Mouse (Mus musculus) adrenal gland, postnatal 25 days (tissue): ENCODE data around the gene Gm11146. TPM values are rescaled to one million over a fixed set of nuclear protein-coding genes. Genes with fewer than 3 reads are reported as not detected.

Experiments used
- DNase-seq: peaks from one replicate; pipeline ENCODE4 v3.0.0; 2021; ENCODE audit warnings: mixed read lengths
- long read RNA-seq: library from polyadenylated mRNA; stranded (forward); transcript quantifications from one replicate; pipeline ENCODE4 v2.0.0, GENCODE M21; 2021
- total RNA-seq: library from RNA; stranded (reverse); gene quantifications from 2 replicates; pipeline ENCODE4 v1.2.3, GENCODE M21; 2021

Gm11146 gene
- total RNA-seq: not detected in 2 replicates
- long read RNA-seq: 0 reads

DNA sequence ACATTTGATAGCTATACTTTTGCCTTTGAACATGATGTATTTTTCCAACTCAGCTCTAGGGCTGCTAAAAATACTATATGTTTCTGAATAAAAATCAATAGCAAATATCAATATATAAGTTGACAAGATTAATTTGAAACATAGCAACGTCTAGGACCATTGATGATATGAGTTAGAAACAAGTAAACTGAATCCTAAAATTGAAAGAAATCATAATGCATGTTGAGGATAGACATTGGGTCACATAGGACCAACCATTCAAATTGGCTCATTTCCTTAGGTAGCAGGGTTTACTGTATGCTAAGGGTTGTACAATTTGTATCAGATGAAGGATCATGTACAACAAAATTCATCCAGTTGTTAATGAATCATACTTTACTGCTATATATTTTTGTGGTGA, at the start of gene Gm11146:
Gene Gm11146 (minus strand): TSS at position 101 of the 400 bp plus-strand sequence.
- DNase-seq: no peak

DNA sequence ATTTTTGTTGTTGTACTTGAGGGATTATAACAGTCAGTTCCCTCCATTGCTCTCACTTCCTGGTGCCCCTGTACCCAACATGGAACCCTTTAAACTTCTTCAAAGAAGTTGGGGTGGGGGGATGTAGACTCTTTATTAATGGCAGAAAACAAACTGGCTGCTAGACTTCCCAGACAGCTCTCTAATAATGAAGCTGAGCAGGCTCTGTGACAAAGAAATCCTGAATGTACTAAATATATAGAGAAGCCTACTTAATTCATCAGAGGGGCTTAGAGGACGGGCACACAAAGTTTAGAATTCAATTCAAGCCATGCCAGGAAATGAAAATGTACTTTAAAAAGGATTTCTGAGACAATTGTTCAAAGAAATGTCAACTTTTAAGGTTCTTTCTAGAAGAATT, 48.7 kb upstream of the Gm11146 start:
- DNase-seq: no peak

- no peak for DNase-seq
These were observed 47.1 kb upstream of the Gm11146 start for GRCm38 (mm10) chr16:77649006-77649405.

- no peak for DNase-seq
These were observed 46.3 kb upstream of the Gm11146 start for GRCm38 (mm10) chr16:77648181-77648580.

DNA sequence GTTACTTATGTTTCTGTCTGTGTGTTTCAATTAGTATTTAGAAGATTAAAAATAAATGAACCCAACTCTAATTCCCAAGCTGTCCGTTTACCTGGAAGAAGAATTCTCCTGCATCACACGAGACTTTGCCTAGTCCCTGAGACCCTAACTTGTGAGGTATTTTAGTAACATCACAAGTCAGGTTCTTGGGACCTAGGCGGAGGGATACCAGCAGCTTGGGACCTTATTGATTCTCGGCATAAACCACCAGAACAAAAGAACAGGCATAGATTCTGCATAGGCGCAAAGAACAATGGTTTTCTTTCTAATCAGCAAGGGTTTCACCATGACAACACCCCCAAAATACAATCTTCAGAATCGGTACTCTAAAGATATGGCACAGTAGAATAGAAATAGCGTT, 44.3 kb upstream of the Gm11146 start:
- DNase-seq: no peak

- DNase-seq: no peak
These were observed 43.1 kb upstream of the Gm11146 start for GRCm38 (mm10) chr16:77644976-77645375.

GRCm38 (mm10) chr16:77643871-77644720, 42.2 kb upstream of the Gm11146 start:
- DNase-seq: peak; percentile 71

GRCm38 (mm10) chr16:77643036-77643870, 41.4 kb upstream of the Gm11146 start:
- peak; percentile 31 for DNase-seq

- no peak for DNase-seq
These were observed 34.6 kb upstream of the Gm11146 start for GRCm38 (mm10) chr16:77636497-77636896.

GRCm38 (mm10) chr16:77632315-77632881, 30.5 kb upstream of the Gm11146 start:
- DNase-seq: no peak

DNA sequence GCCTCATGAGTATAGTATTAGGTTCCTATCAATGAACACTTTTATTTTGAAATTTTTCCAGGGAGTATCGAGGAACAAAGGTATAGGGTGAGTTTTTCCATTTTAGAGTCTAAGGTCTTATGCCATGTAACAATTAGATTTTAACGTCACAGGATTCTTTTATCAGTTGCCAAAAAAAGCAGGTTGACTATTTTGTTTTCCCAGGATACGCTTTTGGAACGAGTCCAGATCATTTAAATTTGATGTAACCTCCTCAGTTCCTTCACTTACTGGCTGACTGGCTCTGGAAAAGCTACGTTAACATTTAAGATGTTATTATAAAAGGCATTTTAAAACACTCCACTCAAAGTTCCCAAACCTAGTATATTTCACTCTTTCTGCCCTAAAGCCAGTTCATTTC, 20.8 kb upstream of the Gm11146 start:
- DNase-seq: no peak

DNA sequence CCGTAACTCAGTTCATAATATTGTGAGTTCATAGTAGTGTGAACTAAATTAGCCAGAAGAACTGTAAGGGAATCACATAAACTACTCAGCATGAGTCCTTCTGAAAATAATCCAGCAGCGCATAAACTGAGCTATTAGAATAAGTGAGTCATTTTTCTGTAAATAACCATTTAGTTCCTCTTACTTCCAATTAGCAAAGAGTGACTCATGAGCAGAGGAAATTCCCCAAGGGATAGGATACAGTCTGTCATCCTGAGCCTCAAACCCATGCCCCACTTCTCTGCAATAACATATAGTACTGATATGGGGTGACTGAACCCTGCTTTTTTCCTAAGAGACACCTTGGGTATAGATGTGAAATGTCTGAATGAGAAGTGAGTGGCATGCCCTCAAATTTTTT, 687 bp upstream of the Gm11146 start:
- DNase-seq: no peak

- no peak for DNase-seq
These were observed 3.1 kb downstream of the Gm11146 start for GRCm38 (mm10) chr16:77598787-77599186.

DNA sequence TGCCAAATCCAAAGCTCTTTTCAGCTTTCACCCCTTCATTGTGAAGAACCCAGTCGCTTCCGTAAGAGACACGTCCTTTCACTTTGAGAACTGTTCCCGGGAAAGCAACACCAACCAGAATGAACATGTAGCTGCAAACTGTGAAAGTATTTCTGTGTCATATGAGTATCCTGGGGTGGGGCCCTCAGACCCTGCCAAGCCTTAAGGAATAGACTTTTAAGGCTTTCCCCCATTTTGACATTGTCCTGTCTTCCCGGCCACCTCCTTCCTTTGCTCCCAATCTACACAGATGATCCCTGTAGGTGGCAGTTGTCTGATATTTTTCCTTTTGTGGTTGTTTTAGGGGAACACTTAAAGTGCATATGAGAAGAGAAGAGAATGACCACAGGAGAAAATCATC, 5.3 kb downstream of the Gm11146 start:
- DNase-seq: no peak

DNA sequence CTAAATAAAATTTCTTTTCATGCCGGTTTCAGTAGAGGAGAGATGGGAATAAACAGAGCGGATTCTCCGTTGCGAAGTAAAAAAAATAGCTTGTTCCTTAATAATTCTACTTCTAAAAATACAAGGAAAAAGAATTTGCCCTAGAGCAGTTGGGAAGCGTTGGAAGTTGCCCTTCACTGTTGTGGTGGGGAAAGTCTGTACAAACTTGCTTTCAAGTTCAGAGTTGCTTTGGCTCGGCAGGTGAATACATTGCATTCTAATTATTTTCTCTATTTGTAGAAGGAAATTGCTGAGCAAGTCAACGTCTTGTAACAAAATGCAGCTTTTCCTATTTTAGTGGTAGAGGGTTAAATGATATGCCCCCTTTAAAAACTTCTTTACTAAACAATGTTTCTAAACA, 6.2 kb downstream of the Gm11146 start:
- DNase-seq: no peak

DNA sequence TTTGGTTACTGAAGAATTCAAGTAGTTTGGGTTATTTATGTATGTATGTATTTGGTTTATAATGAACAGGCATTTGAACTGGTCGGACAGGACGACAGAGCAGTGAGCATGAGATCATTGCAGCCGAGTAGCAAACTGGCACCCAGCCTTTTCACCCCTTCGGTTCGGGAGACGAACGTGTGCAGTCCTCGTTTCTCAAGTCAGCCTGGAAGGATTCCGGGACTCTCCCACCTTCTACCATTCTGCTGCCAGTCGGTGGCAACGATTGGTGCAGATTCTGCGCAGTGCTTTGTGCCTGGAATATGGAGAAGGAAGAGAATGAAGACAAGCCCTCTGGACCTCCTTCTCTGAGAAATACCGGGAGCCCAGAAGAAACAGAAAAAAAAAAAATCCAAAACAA, 7.3 kb downstream of the Gm11146 start:
- peak; percentile 63 for DNase-seq

DNA sequence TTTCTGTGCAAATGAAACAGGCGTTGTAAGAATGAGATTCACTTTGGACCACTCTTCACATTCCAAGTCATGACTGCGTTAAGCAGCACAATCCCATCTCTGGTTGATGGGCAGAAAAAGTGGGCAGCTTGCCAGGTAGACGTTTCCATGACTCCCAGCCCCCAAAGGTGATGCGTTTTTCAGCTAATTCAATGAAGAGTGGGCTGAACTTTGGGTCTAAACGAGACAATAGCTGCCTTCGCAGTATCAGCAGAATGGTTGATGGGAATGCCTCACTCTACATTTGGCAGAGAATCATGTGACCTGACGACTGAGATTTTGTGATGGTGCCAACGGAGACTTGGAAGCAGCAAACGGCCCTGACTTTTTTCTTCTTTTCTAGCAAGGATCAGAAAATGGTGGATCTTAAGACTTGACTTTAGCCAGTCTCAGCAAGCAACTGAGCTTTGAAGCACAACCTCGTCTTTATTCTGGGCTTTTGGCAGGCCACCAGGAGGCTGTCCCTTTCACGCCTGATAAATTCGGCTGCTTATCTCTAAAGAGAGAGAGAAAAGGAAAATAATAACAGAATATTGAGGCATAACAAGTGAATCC, 8.0 kb downstream of the Gm11146 start:
- DNase-seq: peak; percentile 62

DNA sequence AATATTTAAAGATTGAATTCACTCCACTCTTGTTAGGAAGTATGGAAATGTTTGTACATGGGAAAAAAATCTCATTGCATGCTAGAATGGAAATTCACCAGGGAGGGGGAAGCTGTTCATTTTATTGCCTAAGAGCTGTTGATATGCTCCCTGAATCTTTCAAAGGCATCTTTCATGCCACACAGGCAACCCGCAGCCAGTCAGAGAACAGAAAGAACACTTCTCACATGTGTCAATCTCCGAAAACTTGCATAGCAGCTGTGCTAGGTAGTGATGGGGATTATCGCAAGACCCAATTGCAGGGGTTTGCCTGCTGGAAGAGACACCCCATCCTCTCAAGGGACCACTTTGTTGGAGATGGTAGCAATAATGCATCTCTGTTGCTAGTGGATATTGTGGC, 8.9 kb downstream of the Gm11146 start:
- DNase-seq: no peak

GRCm38 (mm10) chr16:77573036-77573435, 28.9 kb downstream of the Gm11146 start:
- DNase-seq: no peak

DNA sequence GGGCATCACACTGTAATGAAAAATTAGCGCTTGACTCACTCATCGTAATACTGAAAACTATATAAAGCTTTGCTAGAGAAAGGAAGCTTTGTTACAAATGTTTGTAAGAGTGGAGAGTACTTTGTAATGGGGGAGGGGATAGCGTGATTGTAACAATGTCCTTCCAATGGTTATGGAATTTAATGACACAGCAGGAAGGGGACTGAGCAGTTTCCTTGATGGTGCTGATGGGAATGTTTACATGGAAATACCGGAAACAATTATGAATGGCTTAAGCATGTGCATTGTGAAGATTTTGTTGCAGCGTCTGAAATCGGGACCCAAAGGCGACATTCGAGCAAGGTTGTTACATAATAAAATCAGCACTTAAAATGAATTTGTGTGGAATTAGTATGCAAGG, 32.4 kb downstream of the Gm11146 start:
- DNase-seq: no peak

DNA sequence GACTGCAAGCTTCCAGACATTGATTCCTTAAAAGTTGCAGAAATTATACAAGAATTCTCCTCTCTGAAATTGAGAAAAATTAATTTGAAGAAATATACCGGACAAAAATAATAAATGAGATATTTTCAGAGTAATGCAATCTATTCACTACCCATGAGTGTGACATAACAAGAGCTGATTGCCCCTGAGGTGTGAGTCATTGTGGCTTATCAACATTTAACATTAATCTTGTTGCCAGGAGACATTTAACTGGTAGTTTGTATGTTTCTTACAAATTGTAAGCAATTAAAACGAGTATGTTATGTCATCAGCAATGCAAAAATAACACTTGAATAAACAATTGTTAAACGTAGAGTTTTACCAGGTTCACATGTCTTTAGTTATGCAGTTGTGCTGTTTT, 33.5 kb downstream of the Gm11146 start:
- no peak for DNase-seq

DNA sequence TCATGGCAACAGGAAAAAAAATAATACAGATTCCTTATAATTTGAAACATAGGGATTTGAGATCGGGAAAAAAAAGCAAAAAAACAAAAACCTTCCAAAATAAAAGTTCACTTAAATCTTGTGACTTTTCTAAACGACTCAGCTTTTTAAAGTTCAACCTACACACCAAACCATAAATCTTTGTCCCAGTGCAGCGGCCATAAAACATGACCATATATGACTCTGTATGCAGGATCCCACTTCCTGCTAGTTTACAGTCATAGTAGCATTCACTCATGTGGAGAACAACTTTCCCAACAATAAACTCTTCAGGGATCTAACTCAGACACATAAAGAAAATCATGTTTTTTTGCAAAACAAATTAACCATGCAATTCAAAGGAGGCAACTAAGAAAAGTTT, 39.0 kb downstream of the Gm11146 start:
- no peak for DNase-seq
